Mouse (Mus musculus) liver, embryonic 11.5 days (tissue): ENCODE results near the gene 1600014C10Rik. TPM values are rescaled to one million over a fixed set of nuclear protein-coding genes. Genes with fewer than 3 reads are reported as not detected.

ENCODE experiments used
- ATAC-seq: fragments of 200-750 bp; cut with Nextera tagmentation; replicated peaks from 2 replicates; pipeline ENCODE4 v1.8.0; 2017; ENCODE audit warnings: moderate number of reproducible peaks, mild to moderate bottlenecking, moderate TSS enrichment, moderate library complexity; ENCODE audit not compliant: low FRiP score
- DNase-seq: peaks from one replicate; pipeline ENCODE4 v3.0.0-alpha.2; 2017; ENCODE audit warnings: low spot score
- H3K27ac ChIP-seq: fragments of 300-500 bp; sonication (generic); 2 replicates; pipeline ENCODE4 v1.5.1; 2014; ENCODE audit warnings: mild to moderate bottlenecking, low read depth, low read length, control low read depth
- H3K27me3 ChIP-seq: fragments of 300-500 bp; sonication (generic); replicated peaks from 2 replicates; pipeline ENCODE4 v1.6.1; 2014; ENCODE audit warnings: low read length, mixed read lengths; ENCODE audit not compliant: control insufficient read depth, insufficient read depth
- H3K36me3 ChIP-seq: fragments of 300-500 bp; sonication (generic); 2 replicates; pipeline ENCODE4 v1.6.1; 2014; ENCODE audit warnings: mild to moderate bottlenecking, low read length, moderate library complexity, mixed read lengths; ENCODE audit not compliant: control insufficient read depth, insufficient read depth
- H3K4me1 ChIP-seq: fragments of 300-500 bp; sonication (generic); replicated peaks from 2 replicates; pipeline ENCODE4 v1.6.1; 2014; ENCODE audit warnings: low read length, mixed read lengths; ENCODE audit not compliant: control insufficient read depth, insufficient read depth
- H3K4me2 ChIP-seq: fragments of 300-500 bp; sonication (generic); 2 replicates; pipeline ENCODE4 v1.6.1; 2014; ENCODE audit warnings: mild to moderate bottlenecking, control low read depth, moderate library complexity
- H3K4me3 ChIP-seq: fragments of 300-500 bp; sonication (generic); 2 replicates; pipeline ENCODE4 v1.5.1; 2014; ENCODE audit warnings: low read depth, low read length, control low read depth
- H3K9ac ChIP-seq: fragments of 300-500 bp; sonication (generic); 2 replicates; pipeline ENCODE4 v1.6.1; 2014; ENCODE audit warnings: low read depth, low read length, control low read depth
- H3K9me3 ChIP-seq: fragments of 300-500 bp; sonication (generic); 2 replicates; pipeline ENCODE4 v1.6.1; 2016; ENCODE audit warnings: low read length, inconsistent platforms, mixed read lengths; ENCODE audit not compliant: control insufficient read depth
- WGBS: fragments of 180-500 bp; shearing (Covaris S2); extraction: QIAGEN DNeasy Blood & Tissue Kit; methylation state at CpG from one replicate; pipeline ENCODE4 v1.1.7; 2014; 5-methylcytosine and 5-hydroxymethylcytosine counted together
- polyA plus RNA-seq: library from polyadenylated mRNA; unstranded; fragments of >200 nt; fragmentation: Nextera tagmentation; extraction: Ambion mirVana; gene quantifications from 2 replicates; pipeline ENCODE4 v1.2.1, GENCODE M21; 2014

The 1600014C10Rik gene
- polyA plus RNA-seq, 1 experiment from 2014 or later: 12.4 TPM

DNA sequence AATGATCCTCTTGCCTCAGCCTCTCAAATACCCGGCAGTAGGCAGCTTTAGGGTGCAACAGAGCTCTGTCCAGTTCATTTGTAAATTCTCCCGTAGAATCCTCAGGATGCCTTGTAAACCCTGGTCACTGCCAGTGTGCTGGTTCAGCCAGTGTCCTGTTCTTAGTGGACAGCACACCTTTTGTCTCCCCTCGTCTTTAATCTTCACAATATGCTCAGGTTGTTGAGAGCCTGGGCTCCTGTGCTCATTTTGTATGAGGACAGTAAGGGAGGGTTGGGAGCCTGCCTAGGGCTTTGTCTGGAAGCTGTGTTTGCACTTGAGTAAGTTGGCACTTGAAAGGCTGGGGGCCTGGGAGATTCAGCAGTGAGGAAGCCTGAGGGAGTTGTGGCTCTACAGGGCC is 3.1 kb upstream of the 1600014C10Rik start:
- Histone ChIP-seq H3K4me1 (peaks cover 10% of the 10 kb centered on the region), H3K9ac (no peak overlapping the region), H3K9me3 (no peaks in the 10 kb centered on the region), H3K4me3 (no peak overlapping the region), H3K27ac (no peak overlapping the region), H3K36me3 (no peaks in the 10 kb centered on the region), H3K4me2 (no peak overlapping the region), H3K27me3 (peaks cover 2% of the 10 kb centered on the region; the same call in 1 of the 2 replicates)
- DNase-seq (no peak), ATAC-seq (no peak)
- WGBS: 72% methylated on average over 3 of the region's 3 CpGs

DNA sequence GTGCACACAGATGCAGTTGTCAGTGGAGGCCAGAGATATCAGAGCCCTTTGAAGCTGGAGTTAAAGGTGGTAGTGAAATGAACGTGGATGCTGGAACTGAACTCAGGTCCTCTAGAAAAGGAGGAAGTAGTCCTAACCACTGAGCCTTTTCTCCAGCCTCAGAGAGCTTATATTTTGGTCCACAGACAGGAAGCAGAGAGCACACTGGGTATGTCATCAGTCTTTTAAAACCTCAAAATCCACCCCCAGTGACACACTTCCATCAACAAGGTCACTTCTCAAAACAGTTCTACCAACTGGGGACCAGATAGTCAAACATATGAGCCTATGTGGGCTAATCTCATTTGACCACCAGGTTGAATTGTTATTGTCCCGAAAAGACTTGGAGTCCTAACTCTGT is 1.7 kb upstream of the 1600014C10Rik start:
- Histone ChIP-seq H3K36me3 (no peaks in the 10 kb centered on the region), H3K4me2 (no peak overlapping the region), H3K9ac (no peak overlapping the region), H3K4me1 (peaks cover 10% of the 10 kb centered on the region), H3K27ac (no peak overlapping the region), H3K9me3 (no peaks in the 10 kb centered on the region), H3K4me3 (no peak overlapping the region), H3K27me3 (no peaks in the 10 kb centered on the region)
- ATAC-seq: no peak
- 52% methylated on average over 2 of the region's 2 CpGs for WGBS
- DNase-seq: no peak

GRCm38 (mm10) chr7:38182596-38182961 is 438 bp upstream of the 1600014C10Rik start:
- Histone ChIP-seq H3K4me2 (peak overlapping the region; percentile 97), H3K4me1 (peaks cover 10% of the 10 kb centered on the region), H3K4me3 (peak overlapping the region; percentile 65), H3K9me3 (no peaks in the 10 kb centered on the region), H3K27ac (no peak overlapping the region), H3K36me3 (no peaks in the 10 kb centered on the region), H3K9ac (no peak overlapping the region; the same call in 1 of the 2 replicates), H3K27me3 (no peaks in the 10 kb centered on the region)
- peak; percentile 82 for DNase-seq
- peak; percentile 63 for ATAC-seq
- under 1% methylated on average over 11 of the region's 11 CpGs for WGBS

DNA sequence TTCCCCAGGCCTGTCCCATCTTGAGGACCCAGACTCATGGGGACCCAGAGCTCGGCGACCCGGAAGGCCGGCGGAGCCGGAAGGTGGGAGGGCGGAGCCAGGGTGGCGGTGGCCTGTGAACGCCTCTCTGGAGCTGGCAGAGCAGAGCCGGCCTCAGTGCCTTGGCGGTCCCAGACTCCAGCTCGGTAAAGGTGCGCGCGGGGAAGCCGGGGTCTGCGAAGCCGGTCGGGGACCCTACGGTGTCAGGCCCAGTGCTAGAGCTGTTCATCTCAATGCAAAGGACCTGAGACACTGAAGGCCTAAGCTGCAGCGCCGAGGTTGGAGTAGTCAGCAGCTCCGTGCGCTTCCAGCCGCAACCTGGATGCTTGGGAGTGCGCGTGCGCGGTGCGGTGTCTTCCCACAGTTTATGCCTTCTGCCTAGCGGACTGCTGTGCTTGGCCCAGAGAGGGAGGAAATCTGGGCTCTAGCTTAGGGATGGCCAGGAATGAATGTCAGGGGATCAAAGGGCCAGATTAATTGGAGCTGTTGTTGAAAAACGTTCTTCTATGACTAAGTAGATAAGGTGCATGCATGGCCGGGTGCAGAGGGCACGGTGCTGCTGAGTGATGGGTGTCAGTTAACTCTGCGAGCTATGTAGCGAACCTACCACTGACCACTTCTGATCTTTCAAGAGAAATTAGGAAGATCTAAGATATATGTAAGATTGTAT is 846 bp downstream of the 1600014C10Rik start:
- WGBS: 3% methylated on average over 36 of the region's 36 CpGs

GRCm38 (mm10) chr7:38184418-38184745 is 1.4 kb downstream of the 1600014C10Rik start:
- Histone ChIP-seq H3K27me3 (no peaks in the 10 kb centered on the region), H3K9me3 (no peaks in the 10 kb centered on the region), H3K4me2 (peak overlapping the region; percentile 97), H3K9ac (peak overlapping the region; percentile 76), H3K27ac (no peak overlapping the region; the same call in 1 of the 2 replicates), H3K4me1 (peaks cover 10% of the 10 kb centered on the region), H3K4me3 (peak overlapping the region; percentile 65), H3K36me3 (no peaks in the 10 kb centered on the region)
- no peak for ATAC-seq
- WGBS: 45% methylated on average over 1 of the region's 1 CpGs
- no peak for DNase-seq

More for the DNA sequence above, 846 bp downstream of the 1600014C10Rik start:
- H3K27ac ChIP-seq: peak overlapping the region; percentile 74
- DNase-seq (peak; percentile 89), ATAC-seq (peak; percentile 84)
- H3K36me3 ChIP-seq: no peaks in the 10 kb centered on the region
- peak overlapping the region; percentile 76 for H3K9ac ChIP-seq
- no peaks in the 10 kb centered on the region for H3K27me3 ChIP-seq
- peak overlapping the region; percentile 65 for H3K4me3 ChIP-seq
- H3K4me1 ChIP-seq: peaks cover 10% of the 10 kb centered on the region
- H3K9me3 ChIP-seq: no peaks in the 10 kb centered on the region
- H3K4me2 ChIP-seq: peak overlapping the region; percentile 97

GRCm38 (mm10) chr7:38184786-38185185 is 1.8 kb downstream of the 1600014C10Rik start:
- H3K9me3 ChIP-seq: no peaks in the 10 kb centered on the region
- no peak overlapping the region for H3K4me3 ChIP-seq
- 84% methylated on average over 6 of the region's 6 CpGs for WGBS
- ATAC-seq: no peak
- H3K4me2 ChIP-seq: peak overlapping the region; percentile 97
- H3K27ac ChIP-seq: no peak overlapping the region
- no peaks in the 10 kb centered on the region for H3K27me3 ChIP-seq
- H3K36me3 ChIP-seq: no peaks in the 10 kb centered on the region
- no peak for DNase-seq
- no peak overlapping the region for H3K9ac ChIP-seq
- H3K4me1 ChIP-seq: peaks cover 10% of the 10 kb centered on the region

DNA sequence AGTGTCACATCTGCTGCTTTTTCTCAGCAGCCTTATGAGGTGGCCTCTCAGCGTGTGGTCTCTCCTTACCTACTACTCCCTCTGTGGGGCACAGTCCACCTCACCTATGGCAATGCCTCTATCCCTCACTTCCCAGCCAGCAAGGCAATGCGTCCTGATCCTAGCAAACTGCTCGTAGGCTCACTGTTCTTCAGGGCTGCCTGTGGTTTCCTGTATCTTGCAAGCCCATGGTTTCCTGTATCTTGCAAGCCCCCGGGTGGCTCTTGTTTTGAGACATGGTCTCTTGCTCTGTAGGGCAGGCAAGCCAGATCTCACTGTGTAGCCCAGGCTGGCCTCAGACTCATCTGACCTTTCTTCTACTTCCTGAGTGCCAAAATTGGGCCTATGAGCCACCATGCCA is 3.8 kb downstream of the 1600014C10Rik start:
- no peak overlapping the region for H3K9ac ChIP-seq
- WGBS: 33% methylated on average over 4 of the region's 4 CpGs
- H3K27me3 ChIP-seq: no peaks in the 10 kb centered on the region
- H3K9me3 ChIP-seq: no peaks in the 10 kb centered on the region
- H3K4me1 ChIP-seq: peaks cover 10% of the 10 kb centered on the region
- H3K4me3 ChIP-seq: no peak overlapping the region
- H3K4me2 ChIP-seq: no peak overlapping the region
- H3K36me3 ChIP-seq: no peaks in the 10 kb centered on the region
- H3K27ac ChIP-seq: peak overlapping the region; percentile 29; the same call in 1 of the 2 replicates
- DNase-seq: no peak
- no peak for ATAC-seq

GRCm38 (mm10) chr7:38187796-38188195 is 4.8 kb downstream of the 1600014C10Rik start:
- H3K27me3 ChIP-seq: no peaks in the 10 kb centered on the region
- no peak for ATAC-seq
- H3K9me3 ChIP-seq: no peaks in the 10 kb centered on the region
- H3K36me3 ChIP-seq: no peaks in the 10 kb centered on the region
- H3K4me3 ChIP-seq: no peak overlapping the region
- no peak overlapping the region for H3K27ac ChIP-seq
- H3K9ac ChIP-seq: no peak overlapping the region
- no peak for DNase-seq
- no peak overlapping the region for H3K4me2 ChIP-seq
- WGBS: 58% methylated on average over 4 of the region's 4 CpGs
- peaks cover 10% of the 10 kb centered on the region for H3K4me1 ChIP-seq
